Mouse (Mus musculus) embryonic facial prominence, embryonic 11.5 days (tissue): ENCODE results near the gene Fstl4. TPM values are rescaled to one million over a fixed set of nuclear protein-coding genes. Genes with fewer than 3 reads are reported as not detected.

ENCODE experiments used
- ATAC-seq: fragments of 200-750 bp; cut with Nextera tagmentation; replicated peaks from 2 replicates; pipeline ENCODE4 v1.8.0; 2017; ENCODE audit warnings: low read depth; ENCODE audit not compliant: insufficient number of reproducible peaks, low FRiP score, low TSS enrichment
- DNase-seq: peaks from one replicate; pipeline ENCODE4 v3.0.0-alpha.2; 2015; ENCODE audit warnings: low spot score
- H3K27ac ChIP-seq: fragments of 300-500 bp; sonication (generic); replicated peaks from 2 replicates; pipeline ENCODE4 v1.5.1; 2014; ENCODE audit warnings: mild to moderate bottlenecking, low read depth, low read length, control low read depth
- H3K27me3 ChIP-seq: fragments of 300-500 bp; sonication (generic); 2 replicates; pipeline ENCODE4 v1.6.1; 2014; ENCODE audit warnings: mild to moderate bottlenecking, low read length, moderate library complexity, mixed read lengths; ENCODE audit not compliant: control insufficient read depth, insufficient read depth
- H3K36me3 ChIP-seq: fragments of 300-500 bp; sonication (generic); replicated peaks from 2 replicates; pipeline ENCODE4 v1.6.1; 2014; ENCODE audit warnings: low read depth, mild to moderate bottlenecking, low read length, moderate library complexity, mixed read lengths; ENCODE audit not compliant: control insufficient read depth, insufficient read depth
- H3K4me1 ChIP-seq: fragments of 300-500 bp; sonication (generic); 2 replicates; pipeline ENCODE4 v1.6.1; 2014; ENCODE audit warnings: low read length, mixed read lengths; ENCODE audit not compliant: control insufficient read depth, insufficient read depth
- H3K4me2 ChIP-seq: fragments of 300-500 bp; sonication (generic); 2 replicates; pipeline ENCODE4 v1.6.1; 2014; ENCODE audit warnings: low read depth, mild to moderate bottlenecking, control low read depth, low read length, moderate library complexity
- H3K4me3 ChIP-seq: fragments of 300-500 bp; sonication (generic); 2 replicates; pipeline ENCODE4 v1.5.1; 2014; ENCODE audit warnings: low read depth, low read length, control low read depth
- H3K9ac ChIP-seq: fragments of 300-500 bp; sonication (generic); replicated peaks from 2 replicates; pipeline ENCODE4 v1.6.1; 2014; ENCODE audit warnings: mild to moderate bottlenecking, control low read depth, low read length
- H3K9me3 ChIP-seq: fragments of 300-500 bp; sonication (generic); replicated peaks from 2 replicates; pipeline ENCODE4 v1.6.1; 2016; ENCODE audit warnings: mild to moderate bottlenecking, low read length, inconsistent platforms, mixed read lengths; ENCODE audit not compliant: control insufficient read depth
- WGBS: fragments of 180-500 bp; shearing (Covaris S2); extraction: QIAGEN DNeasy Blood & Tissue Kit; methylation state at CpG from one replicate; pipeline ENCODE4 v1.1.7; 2014; 5-methylcytosine and 5-hydroxymethylcytosine counted together
- polyA plus RNA-seq: library from polyadenylated mRNA; unstranded; fragments of >200 nt; fragmentation: Nextera tagmentation; extraction: Ambion mirVana; gene quantifications from 2 replicates; pipeline ENCODE4 v1.2.1, GENCODE M21; 2014

Gene Fstl4
- polyA plus RNA-seq, 1 experiment from 2014 or later = 1.0 TPM

DNA sequence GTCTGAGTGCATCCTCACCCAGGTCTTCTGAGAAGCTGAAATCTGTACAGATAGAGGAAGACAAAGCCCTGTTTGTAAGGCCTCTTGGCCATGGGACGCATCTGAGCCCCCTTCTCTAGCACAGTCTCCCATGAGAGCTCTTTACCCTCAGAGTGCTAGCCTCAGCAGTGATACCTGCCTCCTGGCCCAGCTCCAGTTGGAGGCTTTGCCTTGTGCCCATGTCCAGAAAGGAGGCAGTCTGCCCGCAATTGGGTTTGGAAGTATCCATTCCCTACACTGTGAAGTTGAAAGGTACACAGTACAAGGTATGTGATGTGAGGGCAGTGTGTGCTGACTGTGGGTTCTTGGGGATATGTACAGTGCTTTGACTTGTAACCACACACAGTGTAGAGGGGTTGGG, 84.3 kb downstream of the Fstl4 start:
- WGBS = 75% methylated on average over 2 of the region's 2 CpGs
- Histone ChIP-seq H3K9me3 (no peaks in the 10 kb centered on the region), H3K36me3 (no peaks in the 10 kb centered on the region), H3K27ac (no peak overlapping the region), H3K4me3 (no peak overlapping the region), H3K4me1 (no peaks in the 10 kb centered on the region), H3K9ac (no peak overlapping the region), H3K4me2 (no peak overlapping the region), H3K27me3 (no peaks in the 10 kb centered on the region)
- DNase-seq = no peak
- no peak for ATAC-seq

- Histone ChIP-seq H3K27ac (no peak overlapping the region), H3K36me3 (no peaks in the 10 kb centered on the region), H3K9ac (no peak overlapping the region), H3K4me3 (no peak overlapping the region), H3K4me1 (no peaks in the 10 kb centered on the region), H3K27me3 (no peaks in the 10 kb centered on the region), H3K4me2 (no peak overlapping the region), H3K9me3 (no peaks in the 10 kb centered on the region)
- WGBS = 84% methylated on average over 3 of the region's 3 CpGs
- ATAC-seq (no peak), DNase-seq (no peak)
Observed at GRCm38 (mm10) chr11:52850071-52850470, 85.6 kb downstream of the Fstl4 start.

GRCm38 (mm10) chr11:52872846-52873512, 108.5 kb downstream of the Fstl4 start:
- 89% methylated on average over 15 of the region's 15 CpGs for WGBS
- no peaks in the 10 kb centered on the region for H3K27me3 ChIP-seq

DNA sequence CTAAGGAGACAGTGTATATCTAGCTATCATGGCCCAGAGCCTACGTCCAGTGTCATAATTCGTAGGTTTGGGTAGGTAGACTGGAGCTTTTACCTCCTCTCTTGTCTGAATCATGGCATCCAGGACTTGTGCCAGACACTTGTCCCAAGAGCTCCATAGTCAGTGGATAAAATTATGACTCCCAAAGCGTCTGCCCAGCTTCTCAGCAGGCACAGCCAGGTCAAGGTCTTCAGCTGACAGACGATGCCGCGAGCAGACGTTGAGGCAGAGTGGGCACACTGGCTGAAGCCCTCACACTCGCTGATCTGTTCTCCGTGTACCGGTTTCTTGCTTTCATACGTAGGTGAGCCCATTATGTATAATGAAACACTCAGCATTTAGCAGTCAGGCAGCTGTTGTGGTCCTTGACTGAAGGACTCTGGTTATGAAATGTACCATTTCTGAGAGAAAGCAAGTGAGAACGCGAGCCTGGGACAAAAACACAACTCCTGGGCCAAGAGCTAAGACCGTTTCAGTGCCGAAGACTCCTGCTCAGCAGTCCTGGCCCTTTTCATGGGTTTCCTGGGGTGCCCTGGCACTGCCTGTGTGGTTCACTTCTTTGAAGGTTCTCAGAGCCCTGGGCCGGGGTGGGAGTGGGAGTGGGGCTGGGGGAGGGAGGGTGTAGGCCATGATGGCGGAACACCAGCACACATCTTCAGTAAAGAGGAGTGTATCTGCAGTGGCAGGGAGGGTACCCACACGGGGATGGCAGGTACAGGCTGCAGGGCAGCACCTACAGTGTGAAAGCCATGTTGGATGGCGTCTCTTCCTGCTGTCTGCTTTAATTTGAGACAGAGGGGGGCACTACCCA, 111.7 kb downstream of the Fstl4 start:
- no peak overlapping the region for H3K4me2 ChIP-seq
- ATAC-seq = no peak
- WGBS = 90% methylated on average over 19 of the region's 19 CpGs

More at GRCm38 (mm10) chr11:52872846-52873512, 108.5 kb downstream of the Fstl4 start:
- no peaks in the 10 kb centered on the region for H3K9me3 ChIP-seq
- H3K36me3 ChIP-seq = no peaks in the 10 kb centered on the region
- no peak for DNase-seq
- ATAC-seq = no peak
- H3K27ac ChIP-seq = no peak overlapping the region
- H3K4me2 ChIP-seq = no peak overlapping the region
- no peak overlapping the region for H3K4me3 ChIP-seq
- no peak overlapping the region for H3K9ac ChIP-seq
- no peaks in the 10 kb centered on the region for H3K4me1 ChIP-seq

GRCm38 (mm10) chr11:52877662-52878061, 113.2 kb downstream of the Fstl4 start:
- Histone ChIP-seq H3K4me1 (no peaks in the 10 kb centered on the region), H3K4me3 (no peak overlapping the region), H3K27ac (no peak overlapping the region), H3K27me3 (no peaks in the 10 kb centered on the region), H3K9ac (no peak overlapping the region), H3K4me2 (no peak overlapping the region), H3K36me3 (no peaks in the 10 kb centered on the region), H3K9me3 (no peaks in the 10 kb centered on the region)
- no peak for ATAC-seq
- no peak for DNase-seq
- 64% methylated on average over 2 of the region's 2 CpGs for WGBS

More for the DNA sequence above, 111.7 kb downstream of the Fstl4 start:
- Histone ChIP-seq H3K9me3 (no peaks in the 10 kb centered on the region), H3K27me3 (no peaks in the 10 kb centered on the region), H3K27ac (no peak overlapping the region), H3K36me3 (no peaks in the 10 kb centered on the region), H3K4me1 (no peaks in the 10 kb centered on the region), H3K9ac (no peak overlapping the region), H3K4me3 (no peak overlapping the region)
- no peak for DNase-seq

DNA sequence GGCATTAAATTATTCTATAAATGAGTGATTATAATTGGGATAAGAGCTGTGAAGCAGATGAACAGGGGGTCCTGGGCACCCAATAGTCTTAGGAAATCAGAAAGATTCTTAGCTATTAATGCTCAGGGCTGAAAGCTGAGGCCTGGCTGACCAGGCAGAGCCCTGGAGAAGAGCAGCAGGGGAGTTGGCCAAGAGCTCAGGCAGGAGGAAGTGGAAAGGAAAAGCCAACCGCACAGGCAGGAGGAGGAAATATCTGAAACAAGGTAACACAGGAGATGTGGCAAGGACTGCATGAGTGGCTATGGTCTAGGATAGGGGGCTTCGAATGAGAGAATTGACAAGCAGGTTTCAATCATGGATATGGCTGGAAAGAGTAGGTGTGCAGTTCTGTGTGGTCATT, 115.5 kb downstream of the Fstl4 start:
- DNase-seq = no peak
- WGBS = 90% methylated on average over 2 of the region's 2 CpGs
- no peak overlapping the region for H3K27ac ChIP-seq
- no peaks in the 10 kb centered on the region for H3K27me3 ChIP-seq
- H3K4me1 ChIP-seq = no peaks in the 10 kb centered on the region
- H3K9me3 ChIP-seq = no peaks in the 10 kb centered on the region
- H3K36me3 ChIP-seq = no peaks in the 10 kb centered on the region
- no peak overlapping the region for H3K4me2 ChIP-seq
- H3K4me3 ChIP-seq = no peak overlapping the region
- no peak overlapping the region for H3K9ac ChIP-seq
- ATAC-seq = no peak

DNA sequence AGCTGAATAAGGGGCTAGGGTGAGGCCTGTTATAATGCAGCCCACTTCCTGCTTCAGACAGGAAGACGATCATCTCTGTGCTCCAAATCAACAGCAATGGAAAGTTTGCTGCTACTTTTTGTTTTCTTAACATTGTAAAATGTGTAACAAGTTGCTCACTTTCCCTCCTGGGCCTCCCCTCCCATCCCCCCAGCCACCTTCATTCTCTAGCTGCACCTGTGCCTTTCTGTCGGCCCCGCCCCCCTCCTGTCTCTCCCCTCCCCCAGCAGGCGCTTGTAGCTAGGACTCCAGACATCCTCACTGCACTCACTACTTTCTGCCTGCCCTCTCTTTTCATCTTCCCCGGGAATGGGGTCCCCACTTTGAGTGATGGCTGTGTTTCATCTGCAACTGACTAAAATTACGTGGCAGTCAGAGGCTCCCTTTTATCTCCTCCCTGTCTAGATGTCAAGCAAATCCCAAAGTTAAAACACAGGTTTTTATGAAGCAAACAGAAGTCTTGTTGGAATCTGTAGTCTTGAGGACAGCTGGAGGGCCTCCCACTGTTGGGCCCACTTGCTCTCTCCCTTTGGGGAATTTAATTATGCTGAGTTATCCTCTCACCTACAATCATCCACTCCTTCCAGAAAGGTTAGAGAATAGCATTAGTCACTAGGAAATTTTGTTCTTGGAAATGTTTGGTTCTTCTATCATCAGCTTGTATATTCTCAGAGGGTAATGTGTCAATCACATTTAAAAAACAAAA, 122.3 kb downstream of the Fstl4 start:
- H3K27ac ChIP-seq = no peak overlapping the region
- no peaks in the 10 kb centered on the region for H3K27me3 ChIP-seq
- no peak overlapping the region for H3K4me2 ChIP-seq
- ATAC-seq (no peak), DNase-seq (peak; percentile 14)
- no peak overlapping the region for H3K9ac ChIP-seq
- no peaks in the 10 kb centered on the region for H3K9me3 ChIP-seq
- H3K4me1 ChIP-seq = no peaks in the 10 kb centered on the region
- no peaks in the 10 kb centered on the region for H3K36me3 ChIP-seq
- H3K4me3 ChIP-seq = no peak overlapping the region
- WGBS = 18% methylated on average over 5 of the region's 6 CpGs
